Mouse (Mus musculus) urinary bladder, postnatal 10 days (tissue): Measurements from ENCODE around the gene 1520401A03Rik.

Experiments used
- DNase-seq: peaks from one replicate; pipeline ENCODE4 v3.0.0; 2022; ENCODE audit warnings: low spot score

1520401A03Rik gene

DNA sequence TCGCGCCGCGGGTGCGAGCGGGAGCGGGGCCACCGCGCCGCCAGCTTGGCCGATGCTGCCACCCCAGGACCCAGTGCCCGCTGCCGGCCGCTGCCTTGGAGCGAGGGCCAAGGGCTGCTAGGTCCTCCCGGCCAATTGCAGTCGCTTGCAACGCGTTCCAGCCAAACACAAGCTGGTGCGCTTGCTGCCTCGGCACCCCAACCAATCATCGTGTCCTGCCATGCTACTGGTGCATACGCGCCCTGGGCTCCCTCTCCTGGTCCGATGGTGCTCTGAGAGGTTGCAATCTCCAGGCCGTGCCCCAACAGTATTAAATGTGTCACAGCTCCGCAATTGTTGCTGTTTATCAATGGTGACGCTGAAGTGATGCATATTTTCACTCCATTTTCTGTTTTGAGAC lies 22.5 kb downstream of the 1520401A03Rik start:
- DNase-seq, result peak; percentile 63

DNA sequence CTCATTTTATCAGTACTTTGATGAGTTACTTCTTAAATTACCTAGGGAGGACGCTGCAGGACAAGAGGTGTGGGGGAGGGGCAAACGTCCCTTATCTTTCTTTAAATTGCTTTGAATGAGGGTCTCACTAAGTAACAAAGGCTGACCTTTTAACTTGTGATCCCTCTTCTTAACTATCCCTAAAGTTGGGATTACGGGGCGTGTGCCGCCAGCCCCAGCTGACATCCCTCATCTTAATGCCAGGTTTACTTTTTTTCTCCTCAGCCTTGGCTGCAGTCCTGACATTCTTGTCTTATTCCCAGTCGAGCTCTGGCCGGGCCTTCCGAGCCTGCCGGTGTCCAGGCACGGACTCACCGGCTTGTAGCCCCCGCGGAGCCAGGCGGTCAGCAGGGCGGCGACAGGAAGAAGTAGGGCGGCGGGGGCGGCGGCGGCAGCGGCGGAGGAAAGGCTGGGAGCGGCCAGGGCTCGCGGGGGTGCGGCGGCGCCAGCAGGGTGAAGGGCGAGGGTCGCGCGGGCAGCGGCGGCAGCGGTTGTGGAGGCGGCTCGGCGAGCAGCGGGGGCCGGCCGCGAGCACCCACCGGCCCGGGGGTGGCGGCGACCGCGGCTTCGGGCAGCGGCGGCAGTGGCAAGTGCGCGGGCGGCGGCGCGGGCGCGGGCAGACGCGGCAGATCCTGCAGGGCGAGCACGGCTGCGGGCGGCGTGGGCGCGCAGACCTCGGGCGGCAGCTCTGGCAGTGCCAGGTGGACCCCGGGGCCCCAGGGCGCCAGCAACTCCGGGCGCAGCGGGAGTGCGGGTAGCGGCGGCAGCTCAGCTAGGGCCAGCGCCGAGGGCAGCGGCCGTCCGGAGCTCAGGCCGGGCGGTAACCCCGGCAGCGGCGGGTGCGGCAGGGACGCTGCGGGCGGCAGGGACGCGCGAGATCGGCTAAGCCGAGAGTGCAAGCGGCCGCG lies 23.2 kb downstream of the 1520401A03Rik start:
- no peak for DNase-seq

DNA sequence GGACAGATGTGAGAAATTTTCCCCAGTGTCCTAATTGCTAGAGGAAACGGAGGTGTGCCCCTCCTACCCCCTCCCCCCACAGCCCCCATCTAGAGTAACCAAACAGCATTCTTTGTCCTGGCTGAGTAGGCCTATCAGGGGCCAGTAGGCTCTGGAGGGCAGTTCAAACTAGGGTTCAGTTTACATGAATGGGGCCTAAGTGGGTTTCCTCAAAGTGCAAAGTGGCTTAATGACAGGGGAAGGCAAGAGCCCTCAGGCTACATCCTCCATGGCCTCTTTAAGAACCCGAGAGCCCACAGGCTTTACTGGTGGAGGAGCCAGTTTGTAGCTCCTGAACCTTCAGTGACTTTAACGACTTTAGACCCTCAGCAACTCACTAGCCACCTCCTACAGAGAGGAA lies 26.8 kb downstream of the 1520401A03Rik start:
- no peak for DNase-seq

DNA sequence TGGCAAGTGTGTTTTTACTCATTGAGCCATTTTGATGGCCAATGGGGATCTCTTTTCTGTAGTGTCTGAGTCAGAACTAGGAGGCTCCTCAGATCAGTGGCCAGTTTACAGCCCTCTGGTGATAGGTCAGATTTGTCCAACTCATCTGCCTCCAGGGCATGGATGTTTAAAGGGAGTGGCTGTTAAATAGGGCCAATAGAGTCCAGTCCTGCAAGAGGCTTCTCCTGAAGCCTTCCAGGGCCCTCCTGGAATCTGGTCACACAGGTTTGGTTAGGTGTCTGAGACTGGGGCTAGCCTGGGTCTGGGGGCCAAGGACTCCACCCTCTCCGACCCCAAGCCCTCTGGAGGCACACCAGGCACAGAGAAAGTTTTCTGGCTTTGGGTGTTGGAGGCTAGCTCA lies 28.1 kb downstream of the 1520401A03Rik start:
- DNase-seq, result no peak

DNA sequence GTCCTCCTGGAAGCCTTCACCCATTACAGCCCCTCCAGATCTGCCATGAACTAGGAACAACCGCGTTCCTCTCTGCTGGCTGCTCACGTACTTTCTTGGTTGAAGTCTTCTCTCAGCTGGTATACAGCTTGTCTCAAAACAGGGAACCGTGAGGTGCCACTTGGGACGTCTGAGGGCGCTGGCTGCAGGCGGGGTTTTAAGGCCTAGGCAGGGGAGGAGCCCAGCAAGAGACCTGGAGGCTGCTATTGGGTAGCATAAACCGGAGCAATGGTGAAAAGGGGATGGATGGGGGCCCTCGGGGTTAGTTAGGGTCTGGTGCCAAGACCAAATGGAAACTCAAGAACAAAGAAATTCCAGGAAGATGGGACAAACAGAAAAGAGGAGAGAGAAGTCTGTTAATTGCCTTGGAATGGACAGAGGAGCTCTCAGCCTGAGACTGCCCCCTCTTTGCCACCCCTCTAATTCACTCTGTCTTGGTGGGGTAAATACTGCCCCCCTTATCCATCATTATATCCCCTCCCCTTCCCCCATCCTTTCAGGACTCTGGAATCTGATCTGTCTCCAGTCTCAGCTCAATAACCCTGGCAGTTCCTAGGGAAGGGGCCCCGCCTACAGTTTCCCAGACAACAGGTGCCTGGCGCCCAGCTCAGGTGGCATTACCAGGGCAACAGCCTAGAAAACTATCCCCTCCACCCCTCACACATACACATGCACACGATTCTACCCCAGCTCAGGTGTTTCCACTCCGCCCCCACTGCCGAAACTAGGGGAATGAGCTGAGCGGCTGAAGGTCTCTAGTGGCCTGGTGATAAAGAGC lies 38.5 kb downstream of the 1520401A03Rik start, which contains the start of gene Cldn9:
Gene Cldn9, minus strand, starts transcription at position 171 of the 817 bp plus-strand sequence.
- no peak for DNase-seq

DNA sequence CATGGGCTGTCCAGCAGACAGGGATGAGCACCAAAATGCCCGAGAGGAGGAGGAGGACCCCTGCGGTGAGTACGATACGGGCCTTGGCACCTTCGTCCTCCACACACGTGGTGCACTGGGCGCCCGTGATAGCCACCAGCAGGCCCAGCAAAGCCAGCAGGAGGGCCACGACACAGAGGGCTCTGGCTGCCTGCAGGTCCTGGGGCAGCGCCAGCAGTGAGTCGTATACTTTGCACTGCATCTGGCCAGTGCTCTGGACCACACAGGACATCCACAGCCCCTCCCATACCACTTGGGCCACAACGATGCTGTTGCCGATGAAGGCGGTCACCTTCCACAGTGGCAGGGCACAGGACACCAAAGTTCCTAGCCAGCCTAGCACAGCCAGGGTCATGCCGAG lies 39.4 kb downstream of the 1520401A03Rik start:
- no peak for DNase-seq

DNA sequence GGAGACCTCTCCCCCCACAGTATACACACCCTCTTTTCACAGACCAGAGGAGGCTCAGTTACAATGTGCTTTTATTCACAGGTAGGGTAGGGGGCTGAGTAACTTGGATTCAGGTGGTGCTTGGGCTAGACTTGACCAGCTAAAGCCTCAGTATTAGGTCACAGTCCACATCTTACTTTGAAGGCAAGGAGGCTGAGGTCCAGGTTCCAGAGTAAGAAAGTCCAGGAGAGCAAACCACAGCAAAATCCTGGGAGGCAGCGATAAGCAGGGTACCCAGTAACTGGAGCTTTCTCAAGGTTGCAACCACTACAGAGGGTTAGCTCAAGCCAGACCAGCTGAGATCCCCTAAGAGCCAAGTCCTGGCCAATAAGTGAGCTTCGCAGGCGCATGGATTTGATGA lies 40.1 kb downstream of the 1520401A03Rik start:
- DNase-seq, result no peak

DNA sequence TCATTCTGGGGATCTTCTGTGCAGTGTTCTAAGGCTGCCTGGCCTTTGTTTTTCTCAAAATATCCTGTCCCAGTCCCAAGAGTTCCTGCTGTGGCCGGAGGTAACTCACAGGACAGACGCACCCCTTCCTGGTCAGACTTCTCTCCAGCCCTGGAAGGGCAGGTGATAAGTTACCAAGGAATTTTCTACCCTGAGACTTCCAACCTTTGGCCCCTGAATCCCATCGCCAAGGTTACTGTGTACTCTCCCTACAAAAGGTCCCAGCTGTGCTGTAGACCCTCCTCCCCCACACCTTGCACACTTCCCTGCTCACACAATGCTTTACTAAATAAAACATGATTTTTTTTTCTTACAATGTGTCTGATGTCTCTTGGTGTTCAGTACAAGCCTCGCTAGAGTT lies 40.5 kb downstream of the 1520401A03Rik start:
- DNase-seq, result no peak

DNA sequence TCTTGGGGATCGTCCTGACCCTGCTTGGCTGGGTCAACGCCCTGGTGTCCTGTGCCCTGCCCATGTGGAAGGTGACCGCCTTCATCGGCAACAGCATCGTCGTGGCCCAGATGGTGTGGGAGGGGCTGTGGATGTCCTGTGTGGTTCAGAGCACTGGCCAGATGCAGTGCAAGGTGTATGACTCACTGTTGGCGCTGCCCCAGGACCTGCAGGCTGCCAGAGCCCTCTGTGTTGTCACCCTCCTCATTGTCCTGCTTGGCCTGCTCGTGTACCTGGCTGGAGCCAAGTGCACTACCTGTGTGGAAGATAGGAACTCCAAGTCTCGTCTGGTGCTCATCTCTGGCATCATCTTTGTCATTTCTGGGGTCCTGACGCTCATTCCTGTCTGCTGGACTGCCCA lies 41.5 kb downstream of the 1520401A03Rik start:
- no peak for DNase-seq

DNA sequence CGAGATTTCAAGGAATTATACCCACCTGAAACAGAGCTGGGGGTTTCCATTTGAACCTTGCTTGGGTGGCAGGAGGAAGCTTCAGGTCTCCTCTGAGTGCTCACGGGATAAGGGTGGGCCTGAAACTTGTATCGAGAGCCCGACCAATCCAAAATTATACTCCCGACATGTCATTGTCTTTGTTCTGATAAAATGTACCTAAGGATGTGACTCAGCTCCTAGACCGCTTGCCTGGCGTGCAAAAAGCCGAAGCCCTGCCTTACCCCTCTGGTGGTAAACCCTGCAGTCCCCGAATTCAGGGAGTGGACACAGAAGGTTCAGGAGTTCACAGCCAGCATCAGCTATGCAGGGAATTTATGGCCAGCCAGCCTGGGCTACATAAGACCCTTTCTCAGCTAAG lies 42.2 kb downstream of the 1520401A03Rik start:
- no peak for DNase-seq

DNA sequence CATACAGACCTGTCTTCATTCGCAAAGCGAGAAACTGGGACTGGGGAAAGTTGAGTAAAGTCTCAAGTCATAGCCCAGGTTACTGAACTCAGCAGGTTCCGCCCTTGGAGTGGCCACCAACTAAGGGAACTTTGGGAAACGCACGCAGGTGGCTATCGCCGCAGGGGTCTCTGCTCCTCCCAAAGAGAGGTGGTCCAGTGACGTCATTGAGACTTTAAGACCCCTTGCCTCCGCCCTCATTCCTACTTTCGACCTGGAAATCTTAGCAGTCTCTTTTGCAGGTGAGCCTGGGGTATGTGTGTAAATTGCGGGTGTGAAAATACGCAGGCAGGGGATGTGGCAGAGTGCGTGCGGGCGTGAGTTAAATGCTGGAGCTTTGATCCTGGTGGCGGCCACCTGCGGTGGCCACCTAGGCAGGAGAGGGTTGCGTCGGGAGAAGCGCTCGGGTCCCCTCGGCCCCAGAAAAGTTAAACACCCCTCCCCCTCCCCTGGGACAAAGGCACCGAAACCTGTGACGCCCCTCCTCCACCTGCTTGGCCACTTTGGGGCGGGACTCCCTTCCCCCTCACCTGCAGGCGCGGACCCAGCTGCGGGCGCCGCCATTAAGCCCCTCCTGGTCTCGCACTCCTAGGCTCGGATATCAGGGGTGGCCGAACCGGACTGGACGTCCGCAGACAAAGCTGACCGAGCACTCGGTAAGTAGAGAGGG lies 43.3 kb downstream of the 1520401A03Rik start, which contains the start of gene Cldn6:
Gene Cldn6, plus strand, starts transcription at position 123 of the 709 bp plus-strand sequence.
- no peak for DNase-seq

DNA sequence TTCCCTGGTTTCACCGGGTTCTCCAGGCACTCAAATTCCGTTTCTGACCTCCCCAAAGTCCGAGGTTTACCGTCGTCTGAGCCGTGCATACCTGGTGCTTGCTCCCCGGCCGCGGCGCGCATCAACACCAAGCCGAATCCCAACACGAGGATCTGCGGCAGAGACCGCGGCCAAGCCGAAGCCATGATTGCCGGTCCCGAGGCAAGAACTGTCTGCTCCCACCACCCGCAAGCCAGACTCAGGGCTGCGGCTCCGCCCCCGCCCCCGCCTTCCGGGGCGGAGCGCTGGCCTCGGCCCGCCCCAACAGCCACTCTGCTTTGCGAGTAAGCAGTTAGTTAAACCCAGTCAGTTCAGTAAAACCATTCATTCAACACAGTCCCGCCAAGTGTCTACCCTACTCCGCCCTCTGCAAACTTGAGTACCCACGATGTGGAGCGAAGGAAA lies 45.3 kb downstream of the 1520401A03Rik start, which contains the start of gene Tnfrsf12a:
Gene Tnfrsf12a, minus strand, starts transcription at position 233 of the 444 bp plus-strand sequence.
- DNase-seq, result no peak

DNA sequence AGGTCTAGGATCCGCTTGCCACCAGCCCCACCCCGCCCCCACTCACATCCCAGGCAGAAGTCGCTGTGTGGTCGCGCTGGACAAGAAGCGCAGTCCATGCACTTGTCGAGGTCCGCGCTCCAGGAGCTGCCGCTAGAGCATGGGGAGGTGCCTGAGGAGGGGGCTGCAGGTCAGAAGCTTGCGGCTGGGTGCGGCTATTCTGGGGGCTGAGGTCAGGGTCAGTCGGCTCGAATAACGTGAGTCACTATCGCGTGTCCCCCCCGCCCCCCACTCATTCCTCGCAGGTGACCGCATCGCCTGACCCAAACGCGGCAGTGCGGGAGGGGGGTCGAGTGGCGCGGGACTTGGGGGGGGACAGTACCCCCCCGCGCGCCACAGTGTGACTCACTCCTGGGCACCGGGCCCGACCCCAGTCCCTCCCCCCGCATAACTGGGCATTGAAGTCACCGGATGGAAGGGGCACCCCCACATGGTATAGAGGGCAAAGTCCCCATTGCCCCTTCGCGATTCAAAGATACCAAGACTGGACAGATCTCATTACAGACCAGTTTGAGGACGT lies 46.0 kb downstream of the 1520401A03Rik start:
- DNase-seq, result no peak

DNA sequence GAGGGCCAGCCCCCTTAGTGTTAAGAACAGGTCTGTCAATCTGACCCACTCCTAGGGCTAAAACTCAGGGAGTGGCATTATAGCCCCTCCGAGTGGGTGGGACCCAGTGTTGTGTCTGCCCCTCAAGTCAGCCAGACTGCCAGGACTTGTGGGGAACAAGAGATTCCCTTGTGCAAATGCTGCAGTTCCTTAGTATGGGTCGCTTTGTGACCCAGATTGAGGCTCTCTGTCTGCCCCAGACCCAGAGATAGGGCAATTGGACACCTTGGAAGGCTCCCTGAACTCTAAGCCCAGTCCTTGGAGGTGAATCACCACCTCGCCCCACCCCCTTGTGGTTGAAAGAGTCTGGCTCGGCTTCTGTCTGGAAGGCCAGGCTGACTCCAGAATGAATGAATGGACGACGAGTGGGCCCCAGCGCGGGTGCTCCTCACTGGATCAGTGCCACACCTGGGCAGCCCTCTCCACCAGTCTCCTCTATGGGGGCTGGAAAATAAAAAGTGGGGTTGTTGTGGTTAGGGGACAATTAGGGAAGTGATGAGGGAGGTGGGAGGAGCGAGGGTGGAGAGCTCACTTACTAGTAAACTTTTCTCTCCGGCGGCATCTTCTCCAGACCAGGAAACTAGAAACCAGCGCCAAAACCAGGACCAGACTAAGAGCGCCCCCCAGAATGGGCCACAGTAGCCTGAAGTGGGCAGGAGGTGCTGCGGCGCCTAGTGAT lies 46.9 kb downstream of the 1520401A03Rik start:
- no peak for DNase-seq

DNA sequence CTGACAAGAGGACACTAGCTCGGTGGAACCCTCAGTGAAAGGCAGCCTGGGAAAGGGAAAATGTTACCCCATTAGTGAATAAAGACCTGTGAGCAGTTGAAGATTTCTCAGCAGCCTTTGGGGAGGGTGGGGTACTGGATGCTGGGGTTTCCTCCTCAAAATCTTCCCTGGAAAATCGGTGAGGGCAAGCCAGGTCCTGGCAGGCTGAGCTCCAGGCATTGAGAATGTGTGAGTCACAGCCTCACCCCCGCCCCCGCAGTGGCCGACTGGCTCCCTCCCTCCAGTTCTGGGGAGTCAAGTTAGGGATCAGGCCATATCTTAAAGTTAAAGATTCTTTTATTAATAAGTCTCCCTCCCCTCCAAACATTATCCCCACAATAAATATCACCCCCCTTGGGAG lies 47.5 kb downstream of the 1520401A03Rik start:
- no peak for DNase-seq

DNA sequence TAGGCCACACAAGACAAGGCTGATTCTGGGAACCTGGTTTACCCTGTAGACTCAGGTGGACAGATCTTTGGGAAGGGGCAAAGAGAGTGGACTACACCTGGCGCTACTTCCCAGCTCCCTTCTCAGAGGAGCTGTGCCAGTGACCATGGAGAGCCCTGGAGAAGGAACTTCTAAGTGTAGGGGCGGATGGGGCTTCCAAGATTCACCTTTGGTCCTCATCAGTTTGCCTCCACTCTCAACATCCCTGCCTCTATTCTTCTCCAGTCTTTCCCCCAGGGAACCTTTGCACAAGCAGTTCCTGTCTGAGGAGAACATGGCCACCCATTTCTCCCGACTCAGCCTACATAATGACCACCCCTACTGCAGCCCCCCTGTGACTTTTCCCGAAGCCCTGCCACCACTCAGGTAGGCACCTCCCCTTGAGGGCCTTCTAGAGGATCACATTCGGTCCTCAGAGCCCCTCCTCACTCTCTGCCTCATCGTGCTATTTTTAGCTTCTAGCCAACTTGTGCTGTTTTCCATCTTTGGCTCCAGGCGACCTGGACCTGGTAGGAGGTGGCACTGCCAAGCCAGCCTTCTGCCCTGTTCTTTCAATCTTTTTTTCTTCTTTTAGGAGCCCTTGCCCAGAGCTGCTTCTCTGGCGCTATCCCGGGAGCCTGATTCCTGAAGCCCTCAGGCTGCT lies 48.2 kb downstream of the 1520401A03Rik start:
- no peak for DNase-seq

DNA sequence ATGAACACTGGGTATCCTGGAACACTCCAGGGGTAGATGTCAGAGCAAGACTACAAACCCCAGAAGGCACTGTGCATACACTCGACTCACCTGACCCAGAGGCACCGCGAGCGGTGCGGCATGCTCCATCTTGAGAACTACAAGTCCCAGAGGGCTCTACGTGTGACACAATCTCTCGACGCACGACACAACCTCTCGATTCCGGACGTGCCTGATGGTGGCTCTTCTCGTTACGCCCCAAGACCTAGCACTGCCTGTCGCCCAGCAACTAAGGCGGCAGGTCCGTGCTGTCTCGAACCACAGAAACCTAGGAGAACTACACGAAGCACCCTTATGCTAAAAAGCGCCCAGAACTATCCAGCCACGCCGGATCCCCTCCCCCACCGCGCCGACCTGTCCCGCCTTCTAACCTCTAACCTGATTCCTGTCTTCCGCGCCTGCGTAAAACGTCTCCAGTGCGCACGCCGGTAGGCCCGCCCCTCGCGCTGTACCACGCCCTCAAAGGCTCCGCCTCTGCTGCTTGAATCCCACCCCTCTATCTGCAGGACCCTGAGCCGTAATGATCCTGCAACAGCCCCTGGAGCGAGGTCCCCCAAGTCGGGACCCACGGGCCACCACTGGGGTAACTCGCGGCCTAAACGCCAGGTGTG lies 49.0 kb downstream of the 1520401A03Rik start, which contains the start of the genes Hcfc1r1 and Thoc6:
Gene Hcfc1r1, plus strand, starts transcription at position 173 of the 650 bp plus-strand sequence.
Gene Thoc6, minus strand, starts transcription at position 459 of the 650 bp plus-strand sequence.
- DNase-seq, result peak; percentile 68

DNA sequence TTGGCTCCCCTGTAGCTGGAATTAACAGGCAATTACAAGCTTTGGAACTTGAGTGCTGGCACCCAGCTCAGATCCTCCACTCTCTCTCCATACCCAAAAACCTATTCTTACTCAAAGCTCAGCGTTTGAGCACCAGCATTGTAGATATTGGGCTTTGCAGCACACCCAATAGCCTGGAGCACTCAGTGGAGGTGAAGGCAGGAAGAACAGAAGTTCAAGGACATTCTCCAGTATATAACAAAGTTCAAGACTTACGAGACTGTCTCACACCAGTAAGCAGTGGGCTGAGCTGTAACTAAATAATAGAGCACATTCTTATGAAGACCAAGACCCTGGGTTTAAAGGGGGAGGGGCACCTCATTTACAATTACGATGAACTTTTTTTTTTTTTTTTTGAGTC lies 49.8 kb downstream of the 1520401A03Rik start:
- DNase-seq, result no peak

DNA sequence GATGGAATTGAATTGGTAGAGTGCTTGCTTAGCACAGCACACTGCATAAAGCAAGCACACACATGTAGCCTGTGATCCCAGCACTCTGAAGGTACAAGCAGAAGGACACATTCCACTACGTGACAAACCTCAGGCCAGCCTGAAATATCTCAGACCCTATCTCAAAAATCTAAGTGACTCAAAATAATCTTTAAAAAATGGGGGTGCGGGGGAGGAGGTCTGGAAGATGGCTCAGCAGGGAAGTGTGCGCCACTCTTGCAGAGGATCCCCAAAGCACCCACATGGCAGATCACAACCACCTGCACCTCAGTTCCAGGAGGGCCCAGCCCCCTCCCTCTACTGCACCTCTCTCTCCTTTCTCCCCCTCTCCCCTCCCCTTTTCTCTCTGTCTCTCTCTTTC lies 51.1 kb downstream of the 1520401A03Rik start:
- no peak for DNase-seq
